Mouse (Mus musculus): ENCODE results near the gene Rpl38. TPM values are rescaled to one million over a fixed set of nuclear protein-coding genes. Genes with fewer than 3 reads are reported as not detected.
"Not testable (repeated sequence)": the region's sequence is repeated elsewhere in the genome, so short reads cannot be mapped to it uniquely, and the experiment has no call there.

Rpl38 gene
- polyA plus RNA-seq, 1 experiment from 2014 or later, result 754 TPM

DNA sequence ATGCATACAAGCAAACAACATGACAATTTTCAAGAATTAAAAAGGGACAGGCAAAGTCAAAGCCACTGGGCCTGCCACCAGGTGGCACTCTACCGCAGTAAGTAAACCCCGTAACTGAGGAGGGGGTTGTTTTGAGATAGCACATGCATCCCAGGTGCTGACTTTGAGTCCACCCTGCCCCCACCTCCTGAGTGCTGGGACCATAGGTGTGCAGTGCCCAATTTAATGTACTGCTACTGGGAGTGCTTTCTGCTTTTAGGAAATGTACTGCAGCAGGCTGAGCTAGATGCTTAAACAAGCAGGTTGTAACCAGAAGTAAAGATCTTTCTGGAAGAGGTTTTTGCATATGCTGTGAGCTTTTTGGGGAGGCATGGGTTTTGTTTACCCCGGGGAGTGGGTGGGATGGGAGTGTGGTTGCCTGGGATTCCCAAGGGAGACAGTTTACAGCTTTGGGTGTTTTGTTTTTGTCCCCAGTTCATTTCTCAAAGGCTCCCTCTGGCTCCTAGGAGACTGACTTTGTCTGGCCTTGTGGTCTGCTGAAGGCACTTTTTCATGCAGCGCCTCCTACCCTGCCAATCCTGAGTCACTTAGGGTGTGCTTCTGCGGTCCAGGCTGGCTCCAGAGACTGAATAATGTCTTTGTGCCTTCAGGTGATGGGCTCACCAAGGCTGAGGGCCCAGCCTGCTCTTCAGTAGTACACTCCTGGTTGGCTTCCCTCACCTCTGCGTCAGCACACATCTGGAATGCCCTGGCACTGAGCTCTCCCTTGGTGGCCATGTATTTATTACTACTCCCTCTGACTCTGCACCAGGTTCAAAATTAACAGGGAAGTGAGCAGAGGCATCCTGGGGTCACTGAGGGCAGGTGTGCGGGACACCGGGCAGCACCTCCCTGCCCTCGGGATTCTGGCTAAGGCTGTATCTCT, 4.7 kb downstream of the Rpl38 start:
- ATAC-seq (ENCODE audit: extremely low read depth, insufficient number of reproducible peaks, low FRiP score, low TSS enrichment), result no peak
- Histone ChIP-seq H3K27ac (replicated peaks) (no peak overlapping the region), H3K4me1 (peaks cover 39% of the 10 kb centered on the region), H3K9ac (no peak overlapping the region), H3K4me2 (no peak overlapping the region), H3K27me3 (replicated peaks) (peaks cover 16% of the 10 kb centered on the region), H3K36me3 (peaks cover 42% of the 10 kb centered on the region), H3K4me3 (no peak overlapping the region), H3K9me3 (no peaks in the 10 kb centered on the region)
- 69% methylated on average over 9 of the region's 9 CpGs for WGBS

DNA sequence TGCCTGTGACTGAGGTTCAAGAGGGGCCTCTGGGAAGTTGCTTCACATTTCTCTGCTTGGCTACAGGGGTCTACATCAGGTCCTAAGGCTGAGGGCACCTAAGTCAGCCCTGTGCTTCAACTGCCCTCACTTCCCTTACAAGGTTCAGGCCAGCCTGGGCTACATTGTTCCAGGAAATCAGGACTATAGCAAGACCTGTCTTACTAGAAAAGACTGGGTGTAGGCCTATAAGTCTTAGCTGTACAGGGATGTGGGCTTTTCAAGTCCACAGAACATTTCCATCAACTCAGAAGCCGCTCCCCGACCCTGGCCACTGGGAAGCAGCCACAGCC, 5.4 kb downstream of the Rpl38 start:
- Histone ChIP-seq H3K27me3 (replicated peaks) (peaks cover 16% of the 10 kb centered on the region), H3K4me3 (no peak overlapping the region), H3K36me3 (peaks cover 42% of the 10 kb centered on the region), H3K4me1 (peaks cover 39% of the 10 kb centered on the region), H3K9me3 (no peaks in the 10 kb centered on the region), H3K27ac (replicated peaks) (no peak overlapping the region), H3K9ac (no peak overlapping the region), H3K4me2 (no peak overlapping the region)
- WGBS, result 73% methylated on average over 2 of the region's 2 CpGs
- ATAC-seq (ENCODE audit: extremely low read depth, insufficient number of reproducible peaks, low FRiP score, low TSS enrichment), result no peak

GRCm38 (mm10) chr11:114674180-114674579, 5.9 kb downstream of the Rpl38 start:
- 0 out of 2 replicates have a peak overlapping the region, but pooled peaks have one; percentile 14 for H3K9ac ChIP-seq
- no peak overlapping the region for H3K27ac ChIP-seq (replicated peaks)
- no peaks in the 10 kb centered on the region for H3K9me3 ChIP-seq
- no peak for ATAC-seq (ENCODE audit: extremely low read depth, insufficient number of reproducible peaks, low FRiP score, low TSS enrichment)
- H3K4me1 ChIP-seq, result peaks cover 44% of the 10 kb centered on the region
- 42% methylated on average over 8 of the region's 8 CpGs for WGBS
- no peak overlapping the region for H3K4me2 ChIP-seq
- peaks cover 42% of the 10 kb centered on the region for H3K36me3 ChIP-seq
- H3K4me3 ChIP-seq, result no peak overlapping the region
- peaks cover 16% of the 10 kb centered on the region for H3K27me3 ChIP-seq (replicated peaks)

DNA sequence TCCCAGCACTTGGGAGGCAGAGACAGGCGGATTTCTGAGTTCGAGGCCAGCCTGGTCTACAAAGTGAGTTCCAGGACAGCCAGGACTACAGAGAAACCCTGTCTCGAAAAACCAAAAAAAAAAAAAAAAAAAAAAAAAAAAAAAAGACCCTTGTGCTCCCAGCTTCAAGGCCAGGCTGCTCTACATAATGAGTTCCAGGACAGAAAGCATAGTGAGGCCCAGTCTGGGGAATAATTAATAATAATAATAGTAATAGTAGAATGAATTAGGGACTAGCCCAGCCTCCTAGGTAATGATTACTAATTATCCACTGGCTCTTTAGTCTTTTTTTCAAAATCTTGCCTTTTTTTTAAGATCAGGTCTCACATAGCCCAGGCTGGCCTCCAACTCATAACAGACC, 6.5 kb downstream of the Rpl38 start:
- peaks cover 44% of the 10 kb centered on the region for H3K4me1 ChIP-seq
- not testable (repeated sequence) for ATAC-seq (ENCODE audit: extremely low read depth, insufficient number of reproducible peaks, low FRiP score, low TSS enrichment); H3K27ac ChIP-seq (replicated peaks); H3K9me3 ChIP-seq
- H3K4me2 ChIP-seq, result peak overlapping the region; percentile 98
- peak overlapping the region; percentile 86; the same call in 1 of the 2 replicates for H3K9ac ChIP-seq
- 88% methylated on average over 2 of the region's 3 CpGs for WGBS
- peaks cover 16% of the 10 kb centered on the region for H3K27me3 ChIP-seq (replicated peaks)
- peak overlapping the region; percentile 69 for H3K4me3 ChIP-seq
- H3K36me3 ChIP-seq, result peaks cover 42% of the 10 kb centered on the region

GRCm38 (mm10) chr11:114675341-114675825, 7.1 kb downstream of the Rpl38 start, which contains the start of gene Ttyh2:
TSS of gene Ttyh2 (plus strand) at chr11:114675431.
- Histone ChIP-seq H3K9ac (peak within 1 kb of the TSS; percentile 86), H3K4me2 (peak within 1 kb of the TSS; percentile 98), H3K4me1 (peaks cover 44% of the 10 kb centered on the region), H3K9me3 (no peaks in the 10 kb centered on the region), H3K27ac (replicated peaks) (0 out of 2 replicates have a peak within 1 kb of the TSS, but pooled peaks have one; percentile 20), H3K27me3 (replicated peaks) (peaks cover 16% of the 10 kb centered on the region), H3K36me3 (peaks cover 37% of the 10 kb centered on the region), H3K4me3 (peak within 1 kb of the TSS; percentile 69)
- WGBS, result under 1% methylated on average over 38 of the region's 40 CpGs
- ATAC-seq (ENCODE audit: extremely low read depth, insufficient number of reproducible peaks, low FRiP score, low TSS enrichment), result peak; percentile 82

DNA sequence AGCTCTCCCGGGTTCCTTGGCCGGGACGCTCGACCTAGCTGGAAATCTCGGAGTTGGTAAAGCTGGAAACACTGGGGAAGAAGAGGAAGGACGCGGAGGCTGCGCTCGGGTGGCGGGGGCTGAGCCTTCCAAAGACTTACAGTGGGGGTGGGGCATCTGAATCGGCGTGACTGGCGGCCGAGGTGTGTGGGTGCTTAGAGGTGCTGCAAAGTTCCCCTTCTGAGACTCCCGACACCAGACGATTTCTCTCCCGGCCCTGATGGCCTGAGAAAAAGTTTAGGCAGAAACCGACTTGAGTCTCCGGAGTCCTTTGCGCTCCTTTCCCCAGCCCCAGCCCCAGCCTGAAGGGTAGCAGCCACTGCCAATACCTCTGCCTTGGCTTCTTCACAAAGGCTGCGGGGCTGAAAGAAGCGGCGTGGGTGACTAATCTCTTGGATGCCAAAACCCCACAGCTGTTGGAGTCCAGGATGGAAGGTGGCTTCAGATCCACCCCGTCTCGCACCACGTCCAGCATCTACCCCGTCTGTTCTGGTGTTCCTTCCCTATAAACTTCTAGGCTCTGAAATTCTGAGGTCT, 7.6 kb downstream of the Rpl38 start:
- peaks cover 16% of the 10 kb centered on the region for H3K27me3 ChIP-seq (replicated peaks)
- 1% methylated on average over 27 of the region's 27 CpGs for WGBS
- 0 out of 2 replicates have a peak overlapping the region, but pooled peaks have one; percentile 20 for H3K27ac ChIP-seq (replicated peaks)
- peaks cover 32% of the 10 kb centered on the region for H3K36me3 ChIP-seq
- no peak for ATAC-seq (ENCODE audit: extremely low read depth, insufficient number of reproducible peaks, low FRiP score, low TSS enrichment)
- peaks cover 44% of the 10 kb centered on the region for H3K4me1 ChIP-seq
- peak overlapping the region; percentile 69 for H3K4me3 ChIP-seq
- H3K9ac ChIP-seq, result peak overlapping the region; percentile 86
- H3K9me3 ChIP-seq, result no peaks in the 10 kb centered on the region
- peak overlapping the region; percentile 98 for H3K4me2 ChIP-seq

GRCm38 (mm10) chr11:114676431-114676830, 8.1 kb downstream of the Rpl38 start:
- ATAC-seq (ENCODE audit: extremely low read depth, insufficient number of reproducible peaks, low FRiP score, low TSS enrichment), result no peak
- no peak overlapping the region for H3K27ac ChIP-seq (replicated peaks)

GRCm38 (mm10) chr11:114676896-114677530, 8.7 kb downstream of the Rpl38 start:
- H3K9me3 ChIP-seq, result no peaks in the 10 kb centered on the region
- no peak overlapping the region for H3K27ac ChIP-seq (replicated peaks)
- peaks cover 21% of the 10 kb centered on the region for H3K36me3 ChIP-seq
- ATAC-seq (ENCODE audit: extremely low read depth, insufficient number of reproducible peaks, low FRiP score, low TSS enrichment), result no peak
- H3K4me1 ChIP-seq, result peaks cover 45% of the 10 kb centered on the region
- H3K4me3 ChIP-seq, result peak overlapping the region; percentile 69
- peak overlapping the region; percentile 86 for H3K9ac ChIP-seq
- WGBS, result 56% methylated on average over 8 of the region's 9 CpGs
- peaks cover 16% of the 10 kb centered on the region for H3K27me3 ChIP-seq (replicated peaks)
- peak overlapping the region; percentile 98 for H3K4me2 ChIP-seq

More at GRCm38 (mm10) chr11:114676431-114676830, 8.1 kb downstream of the Rpl38 start:
- peak overlapping the region; percentile 86 for H3K9ac ChIP-seq
- H3K36me3 ChIP-seq, result peaks cover 27% of the 10 kb centered on the region
- no peaks in the 10 kb centered on the region for H3K9me3 ChIP-seq
- H3K27me3 ChIP-seq (replicated peaks), result peaks cover 16% of the 10 kb centered on the region
- H3K4me2 ChIP-seq, result peak overlapping the region; percentile 98
- 8% methylated on average over 14 of the region's 14 CpGs for WGBS
- peak overlapping the region; percentile 69 for H3K4me3 ChIP-seq
- H3K4me1 ChIP-seq, result peaks cover 45% of the 10 kb centered on the region

- Histone ChIP-seq H3K9me3 (no peaks in the 10 kb centered on the region), H3K4me2 (peak overlapping the region; percentile 10; the same call in 1 of the 2 replicates), H3K4me1 (peaks cover 52% of the 10 kb centered on the region), H3K36me3 (no peaks in the 10 kb centered on the region), H3K9ac (peak overlapping the region; percentile 42; the same call in 1 of the 2 replicates), H3K4me3 (no peak overlapping the region), H3K27ac (replicated peaks) (peak overlapping the region; percentile 51), H3K27me3 (replicated peaks) (peaks cover 16% of the 10 kb centered on the region)
- ATAC-seq (ENCODE audit: extremely low read depth, insufficient number of reproducible peaks, low FRiP score, low TSS enrichment), result no peak
- 28% methylated on average over 8 of the region's 8 CpGs for WGBS
Measured at GRCm38 (mm10) chr11:114679582-114679981, 11.3 kb downstream of the Rpl38 start.

DNA sequence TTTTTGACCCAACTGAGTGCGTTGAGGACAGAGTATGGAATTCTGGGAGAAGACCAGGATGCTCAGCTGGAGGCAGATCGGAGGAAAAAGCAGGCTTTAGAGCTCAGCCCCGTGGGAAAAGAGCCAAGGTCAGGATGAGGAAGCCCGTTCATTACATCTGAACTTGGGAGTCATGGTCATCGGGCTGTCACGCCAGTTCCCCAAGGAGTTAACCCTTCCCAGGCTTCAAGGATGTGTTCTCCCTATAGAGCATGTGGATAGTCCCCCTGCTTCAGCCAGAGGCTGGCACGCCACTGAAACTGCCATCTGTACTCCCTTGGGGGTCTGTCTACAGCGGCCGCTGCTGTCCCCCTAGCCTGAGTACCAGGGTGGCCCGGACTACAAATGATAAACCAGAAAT, 12.0 kb downstream of the Rpl38 start:
- peaks cover 16% of the 10 kb centered on the region for H3K27me3 ChIP-seq (replicated peaks)
- H3K4me2 ChIP-seq, result no peak overlapping the region
- no peaks in the 10 kb centered on the region for H3K9me3 ChIP-seq
- H3K27ac ChIP-seq (replicated peaks), result no peak overlapping the region
- H3K9ac ChIP-seq, result no peak overlapping the region
- H3K4me3 ChIP-seq, result no peak overlapping the region
- peaks cover 56% of the 10 kb centered on the region for H3K4me1 ChIP-seq
- WGBS, result 57% methylated on average over 10 of the region's 10 CpGs
- ATAC-seq (ENCODE audit: extremely low read depth, insufficient number of reproducible peaks, low FRiP score, low TSS enrichment), result no peak
- no peaks in the 10 kb centered on the region for H3K36me3 ChIP-seq

DNA sequence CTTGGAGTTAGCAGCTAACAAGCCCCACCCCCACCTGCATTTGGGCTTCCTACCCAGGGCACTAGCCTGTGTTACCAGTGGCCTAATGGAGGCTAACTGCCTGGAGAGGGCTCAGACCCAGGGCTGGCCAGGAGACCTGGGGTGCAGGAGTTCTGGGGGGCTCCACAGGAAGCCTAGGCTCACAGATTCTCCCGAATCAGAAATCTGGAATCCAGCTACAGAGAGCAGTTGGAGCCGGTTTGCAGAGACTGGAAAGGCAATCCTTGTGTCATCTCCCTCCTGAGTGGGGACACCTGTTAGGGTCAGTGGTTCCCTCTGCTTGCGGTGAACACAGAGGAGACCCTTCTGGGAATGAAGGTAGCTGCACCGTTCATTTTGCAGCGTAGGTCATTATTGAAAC, 12.7 kb downstream of the Rpl38 start:
- no peak for ATAC-seq (ENCODE audit: extremely low read depth, insufficient number of reproducible peaks, low FRiP score, low TSS enrichment)
- no peak overlapping the region for H3K4me3 ChIP-seq
- no peak overlapping the region for H3K9ac ChIP-seq
- H3K27ac ChIP-seq (replicated peaks), result no peak overlapping the region
- no peak overlapping the region for H3K4me2 ChIP-seq
- H3K9me3 ChIP-seq, result no peaks in the 10 kb centered on the region
- WGBS, result 64% methylated on average over 5 of the region's 5 CpGs
- peaks cover 57% of the 10 kb centered on the region for H3K4me1 ChIP-seq
- no peaks in the 10 kb centered on the region for H3K36me3 ChIP-seq
- H3K27me3 ChIP-seq (replicated peaks), result peaks cover 16% of the 10 kb centered on the region

Data from heart, embryonic 13.5 days (tissue).